In genomic region chr4:45745746-45746145, GRCm38 (mm10) we compare ENCODE assay signal across 16 mouse cellular contexts. TPM values are rescaled to one million over a fixed set of nuclear protein-coding genes. Genes with fewer than 3 reads are reported as not detected.
DNase-seq lines count a peak whose midpoint lies in the region; ATAC-seq and TF ChIP-seq lines count a peak whose summit lies in the region.
"Had no signal": no experiment of that assay in that cellular context is flagged by ENCODE, and none has a peak within 500 bp of the region (broad histone marks: within the 10 kb centered on the region; RNA-seq: fewer than 3 reads in every experiment).

No protein-coding gene starts in this region.

- no peaks in the 10 kb centered on the region for H3K27me3 ChIP-seq in lung, embryonic 14.5 days (ENCODE audit: insufficient read depth, low read length)
- H3K27me3 ChIP-seq in intestine, embryonic 16.5 days (replicated peaks; ENCODE audit: control insufficient read depth, insufficient read depth, low read length): no peaks in the 10 kb centered on the region
- no peaks in the 10 kb centered on the region for H3K27me3 ChIP-seq in liver, postnatal 0 days (ENCODE audit: insufficient read depth, low read length)
- no peaks in the 10 kb centered on the region for H3K27me3 ChIP-seq in hindbrain, postnatal 0 days (ENCODE audit: insufficient read depth, low read length)
- H3K27me3 ChIP-seq: heart, embryonic 15.5 days had no signal

- no peaks in the 10 kb centered on the region for H3K9me3 ChIP-seq in lung, embryonic 14.5 days (ENCODE audit: low read depth, low read length)
- H3K9me3 ChIP-seq in intestine, embryonic 16.5 days (ENCODE audit: control insufficient read depth, low read length): no peaks in the 10 kb centered on the region
- no peaks in the 10 kb centered on the region for H3K9me3 ChIP-seq in liver, postnatal 0 days (ENCODE audit: low read length)
- no peaks in the 10 kb centered on the region for H3K9me3 ChIP-seq in hindbrain, postnatal 0 days (ENCODE audit: low read length)
- H3K9me3 ChIP-seq: heart, embryonic 15.5 days; hindbrain, embryonic 10.5 days had no signal

- peak overlapping the region; percentile 18; the same call in 1 of the 2 replicates for H3K27ac ChIP-seq in lung, embryonic 14.5 days (ENCODE audit: low read depth)
- H3K27ac ChIP-seq in intestine, embryonic 16.5 days (ENCODE audit: low read length): peak overlapping the region; percentile 31
- H3K27ac ChIP-seq in liver, postnatal 0 days (ENCODE audit: low read depth): no peak overlapping the region
- no peak overlapping the region for H3K27ac ChIP-seq in hindbrain, postnatal 0 days
- H3K27ac ChIP-seq: heart, embryonic 15.5 days; hindbrain, embryonic 10.5 days had no signal

- no peak overlapping the region for H3K9ac ChIP-seq in lung, embryonic 14.5 days
- no peak overlapping the region for H3K9ac ChIP-seq in intestine, embryonic 16.5 days (ENCODE audit: low read depth, low read length)
- no peak overlapping the region for H3K9ac ChIP-seq in liver, postnatal 0 days (replicated peaks)
- no peak overlapping the region for H3K9ac ChIP-seq in hindbrain, postnatal 0 days (replicated peaks; ENCODE audit: low read length)
- H3K9ac ChIP-seq: heart, embryonic 15.5 days had no signal

- peak; percentile 32 for DNase-seq in lung, embryonic 14.5 days
- DNase-seq in lung, postnatal 25 days (ENCODE audit: low spot score): no peak
- no peak for DNase-seq in liver, postnatal 0 days
- no peak for DNase-seq in hindbrain, postnatal 0 days (ENCODE audit: low spot score)
- no peak for DNase-seq in cerebellum, postnatal 14 days
- DNase-seq in kidney, adult 9 months: no peak
- DNase-seq: adrenal gland, postnatal 36 days; B cell, adult 2 months; cerebellum, postnatal 25 days; kidney, adult 2 months; lung, postnatal 36 days had no signal

- no peak overlapping the region for H3K4me3 ChIP-seq in lung, embryonic 14.5 days (ENCODE audit: low read depth, low read length)
- H3K4me3 ChIP-seq in intestine, embryonic 16.5 days (ENCODE audit: low read length): no peak overlapping the region
- H3K4me3 ChIP-seq in liver, postnatal 0 days (ENCODE audit: low read depth, low read length): no peak overlapping the region
- H3K4me3 ChIP-seq in hindbrain, postnatal 0 days (ENCODE audit: low read length): no peak overlapping the region
- H3K4me3 ChIP-seq: heart, embryonic 15.5 days; hindbrain, embryonic 10.5 days had no signal

- TF ChIP-seq EP300 in liver, postnatal 0 days (IDR thresholded peaks at IDR 0.05; ENCODE audit: low read depth): peak; percentile 79

- WGBS in lung, embryonic 14.5 days: 40% methylated on average over 9 of the region's 9 CpGs
- WGBS in intestine, embryonic 16.5 days: 47% methylated on average over 9 of the region's 9 CpGs
- WGBS in liver, postnatal 0 days (ENCODE audit: insufficient replicate concordance): 43% methylated on average over 9 of the region's 9 CpGs
- WGBS in hindbrain, postnatal 0 days: 58% methylated on average over 9 of the region's 9 CpGs

- H3K4me1 ChIP-seq in lung, embryonic 14.5 days (ENCODE audit: insufficient read depth): no peaks in the 10 kb centered on the region
- H3K4me1 ChIP-seq in intestine, embryonic 16.5 days (ENCODE audit: control insufficient read depth, insufficient read depth, low read length): 0 out of 2 replicates have a peak, but pooled peaks cover 6% of the 10 kb centered on the region
- H3K4me1 ChIP-seq in liver, postnatal 0 days (ENCODE audit: insufficient read depth): no peaks in the 10 kb centered on the region
- no peaks in the 10 kb centered on the region for H3K4me1 ChIP-seq in hindbrain, postnatal 0 days (ENCODE audit: insufficient read depth, low read length)

- H3K36me3 ChIP-seq in lung, embryonic 14.5 days (ENCODE audit: insufficient read depth): no peaks in the 10 kb centered on the region
- no peaks in the 10 kb centered on the region for H3K36me3 ChIP-seq in intestine, embryonic 16.5 days (ENCODE audit: control insufficient read depth, insufficient read depth, low read length)
- no peaks in the 10 kb centered on the region for H3K36me3 ChIP-seq in liver, postnatal 0 days (replicated peaks; ENCODE audit: insufficient read depth, low read length)
- no peaks in the 10 kb centered on the region for H3K36me3 ChIP-seq in hindbrain, postnatal 0 days (ENCODE audit: insufficient read depth, low read length)
- H3K36me3 ChIP-seq: heart, embryonic 15.5 days; hindbrain, embryonic 10.5 days had no signal

- no peak for ATAC-seq in lung, embryonic 14.5 days (ENCODE audit: insufficient read depth)
- no peak for ATAC-seq in intestine, embryonic 16.5 days
- peak; percentile 35; the same call in 1 of the 2 replicates for ATAC-seq in liver, postnatal 0 days
- ATAC-seq in hindbrain, postnatal 0 days: no peak
- ATAC-seq: forebrain, embryonic 16.5 days had no signal

- TF ChIP-seq CTCF in lung, embryonic 14.5 days (IDR thresholded peaks at IDR 0.05; ENCODE audit: low read depth): no peak
- TF ChIP-seq CTCF in liver, postnatal 0 days (IDR thresholded peaks at IDR 0.05; ENCODE audit: low read depth): no peak
- no peak for TF ChIP-seq CTCF in hindbrain, postnatal 0 days (IDR thresholded peaks at IDR 0.05; ENCODE audit: low read depth)

- no peak overlapping the region for H3K4me2 ChIP-seq in lung, embryonic 14.5 days
- no peak overlapping the region for H3K4me2 ChIP-seq in intestine, embryonic 16.5 days (ENCODE audit: low read depth, low read length)
- no peak overlapping the region for H3K4me2 ChIP-seq in liver, postnatal 0 days (ENCODE audit: low read depth, low read length)
- H3K4me2 ChIP-seq in hindbrain, postnatal 0 days (ENCODE audit: low read depth, low read length): no peak overlapping the region
- H3K4me2 ChIP-seq: heart, embryonic 15.5 days; midbrain, embryonic 11.5 days had no signal

RNA-seq across cellular contexts. Expression of gene Aldh1b1, which starts 53.1 kb away (rescaled TPM):
- 0.83 and 2.6 TPM in 2 replicates for polyA plus RNA-seq in lung, embryonic 14.5 days (2014; fragmentation: Nextera tagmentation; extraction: Ambion mirVana)
- polyA plus RNA-seq in intestine, embryonic 16.5 days (2015; fragmentation: Nextera tagmentation; extraction: Ambion mirVana): 638 and 702 TPM in 2 replicates
- 91.5 and 96.4 TPM in 2 replicates for polyA plus RNA-seq in liver, postnatal 0 days (2015; fragmentation: Nextera tagmentation; extraction: Ambion mirVana)
- 23.0 and 24.4 TPM in 2 replicates for total RNA-seq in hindbrain, postnatal 0 days (2014; rRNA removed)
- polyA plus RNA-seq in hindbrain, postnatal 0 days (2015; fragmentation: Nextera tagmentation; extraction: Ambion mirVana): 18.8 TPM in 2 replicates

Comparison
In these comparisons a context has a peak if more than half of its experiments do, and no peak if none do; other contexts are left out.
1. H3K27ac ChIP-seq: peak in lung, embryonic 14.5 days (single experiment) and intestine, embryonic 16.5 days (single experiment); none in liver, postnatal 0 days (single experiment) and hindbrain, postnatal 0 days (single experiment).